Comparison of ENCODE assay signal across 8 mouse cellular contexts in the genomic region with DNA sequence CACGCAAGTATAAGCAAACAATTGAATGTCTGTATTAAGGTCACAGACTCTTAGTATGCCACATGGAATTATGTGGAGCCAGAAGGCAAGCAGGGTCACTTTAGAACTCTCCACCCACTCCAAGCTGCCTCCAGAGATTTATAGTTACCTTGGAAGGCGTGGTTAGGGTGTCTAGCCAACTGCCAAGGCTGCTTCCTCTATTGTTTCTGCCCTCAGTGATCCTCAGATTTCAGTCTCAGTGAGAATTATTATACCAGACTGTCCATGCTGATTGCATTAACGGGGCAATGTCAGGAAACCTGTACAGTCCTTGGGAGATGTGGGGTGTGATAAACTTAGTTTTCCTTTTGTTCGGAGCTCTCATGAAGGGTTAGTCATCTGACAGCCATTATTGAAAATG.
A peak's percentile ranks its signal among the peaks of the same experiment; 100 is the strongest.
DNase-seq lines count a peak whose midpoint lies in the region.
"Had no signal": no experiment of that assay in that cellular context is flagged by ENCODE, and none has a peak within 500 bp of the region (broad histone marks: within the 10 kb centered on the region; RNA-seq: fewer than 3 reads in every experiment).

No protein-coding gene starts in this region.

- DNase-seq in retina, postnatal 1 day: peak; percentile 9
- no peak for DNase-seq in retina, embryonic 14.5 days (ENCODE audit: low spot score)
- peak; percentile 79 for DNase-seq in heart, adult 8-10 months (ENCODE audit: low spot score)
- DNase-seq in kidney, adult 9 months: peak; percentile 46
- DNase-seq in spleen, postnatal 14 days (ENCODE audit: low spot score in 2 of 2): no peak
- DNase-seq in cerebellum, postnatal 4 days (ENCODE audit: low spot score in 2 of 2): no peak
- no peak for DNase-seq in cerebellum, adult 11-12 months
- DNase-seq: thymus, adult 18-20 months had no signal

Comparison
In these comparisons a context has a peak if more than half of its experiments do, and no peak if none do; other contexts are left out.
1. DNase-seq: peak in retina, postnatal 1 day (single experiment), heart, adult 8-10 months (single experiment) and kidney, adult 9 months (single experiment); none in retina, embryonic 14.5 days (single experiment), spleen, postnatal 14 days (0 of 2), cerebellum, postnatal 4 days (0 of 2) and cerebellum, adult 11-12 months (single experiment).